Mouse (Mus musculus): Measurements from ENCODE around the gene Gm3336.

- no peak for TF ChIP-seq GATA1 (IDR thresholded peaks at IDR 0.05; ENCODE audit: borderline replicate concordance, low read length)
- TF ChIP-seq FLI1 (IDR thresholded peaks at IDR 0.05; ENCODE audit: low read length), result no peak
These were observed 28.3 kb downstream of the Gm3336 start for GRCm38 (mm10) chr8:70746676-70747075.
